Mouse (Mus musculus) embryonic fibroblast, embryonic 13.5 days (primary cell): Measurements from ENCODE around the gene Snapc3. TPM values are rescaled to one million over a fixed set of nuclear protein-coding genes. Genes with fewer than 3 reads are reported as not detected.

Source experiments
- H3K27ac ChIP-seq: 2 replicates; pipeline ENCODE4 v1.5.1; 2012; ENCODE audit warnings: low read length, control low read depth, inconsistent platforms; ENCODE audit not compliant: insufficient read depth
- H3K4me1 ChIP-seq: 2 replicates; pipeline ENCODE4 v1.6.1; 2011; ENCODE audit warnings: low read length; ENCODE audit not compliant: control insufficient read depth, insufficient read depth
- H3K4me3 ChIP-seq: 2 replicates; pipeline ENCODE4 v1.5.1; 2011; ENCODE audit warnings: mild to moderate bottlenecking, control low read depth, low read length; ENCODE audit not compliant: insufficient read depth
- CTCF ChIP-seq: IDR thresholded peaks from 2 replicates; pipeline ENCODE4 v1.5.1; 2011; ENCODE audit warnings: mild to moderate bottlenecking, control low read depth, low read length, moderate library complexity, borderline replicate concordance; ENCODE audit not compliant: insufficient read depth
- POLR2A ChIP-seq: IDR thresholded peaks from 2 replicates; pipeline ENCODE4 v1.6.1; 2011; ENCODE audit warnings: low read depth, mild to moderate bottlenecking, control low read depth, low read length, moderate library complexity
- polyA plus RNA-seq: library from polyadenylated mRNA; stranded (reverse); fragments of >200 nt; gene quantifications from 2 replicates; pipeline ENCODE4 v1.2.4, GENCODE M21; 2011; ENCODE audit warnings: low read depth; ENCODE audit not compliant: missing spikeins, insufficient read length

The Snapc3 gene
- polyA plus RNA-seq, 1 experiment, result 32.8 TPM

DNA sequence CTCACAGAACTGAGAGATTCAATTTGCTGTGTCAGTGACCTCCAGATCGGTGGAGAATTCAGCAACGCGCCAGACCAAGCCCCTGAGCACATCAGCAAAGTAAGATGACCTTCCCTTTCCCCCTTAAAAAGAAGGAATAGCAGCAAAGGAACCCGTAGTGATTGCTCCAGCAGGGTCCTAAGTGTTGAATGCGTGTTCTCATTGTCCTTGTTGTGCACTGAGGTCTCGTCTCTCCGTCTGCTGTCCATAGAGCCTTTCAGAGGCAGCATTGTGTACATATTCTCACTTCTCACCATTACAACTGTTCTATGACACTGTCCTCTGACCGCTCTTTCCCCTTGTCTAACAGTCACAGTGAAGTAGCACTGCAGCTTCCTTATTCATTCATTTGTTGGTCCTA, 18.9 kb downstream of the Snapc3 start:
- H3K4me3 ChIP-seq, result no peak overlapping the region
- H3K4me1 ChIP-seq, result peaks cover 9% of the 10 kb centered on the region; the same call in 1 of the 2 replicates
- no peak for TF ChIP-seq CTCF
- no peak for TF ChIP-seq POLR2A
- H3K27ac ChIP-seq, result no peak overlapping the region

DNA sequence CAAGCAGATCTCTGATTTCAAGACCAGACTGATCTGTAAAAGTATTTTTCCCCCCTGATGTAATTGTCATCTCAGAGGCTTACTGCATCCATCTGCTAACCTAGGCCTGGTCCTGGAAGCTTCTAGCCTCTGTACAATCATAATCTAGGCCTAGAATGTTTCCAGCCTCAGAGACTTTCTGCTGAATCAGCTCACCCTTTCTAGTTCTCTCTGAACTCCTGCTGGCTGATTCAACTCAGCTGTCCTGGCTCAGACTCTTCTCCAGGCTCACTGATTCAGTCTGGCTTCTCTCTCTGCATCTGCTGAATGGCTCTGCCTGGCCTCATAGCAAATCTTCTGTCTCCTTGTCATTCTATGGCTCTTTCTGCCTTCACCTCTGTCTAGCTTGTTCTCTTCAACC, 20.6 kb downstream of the Snapc3 start:
- H3K4me3 ChIP-seq, result no peak overlapping the region
- TF ChIP-seq CTCF (no peak), POLR2A (no peak)

DNA sequence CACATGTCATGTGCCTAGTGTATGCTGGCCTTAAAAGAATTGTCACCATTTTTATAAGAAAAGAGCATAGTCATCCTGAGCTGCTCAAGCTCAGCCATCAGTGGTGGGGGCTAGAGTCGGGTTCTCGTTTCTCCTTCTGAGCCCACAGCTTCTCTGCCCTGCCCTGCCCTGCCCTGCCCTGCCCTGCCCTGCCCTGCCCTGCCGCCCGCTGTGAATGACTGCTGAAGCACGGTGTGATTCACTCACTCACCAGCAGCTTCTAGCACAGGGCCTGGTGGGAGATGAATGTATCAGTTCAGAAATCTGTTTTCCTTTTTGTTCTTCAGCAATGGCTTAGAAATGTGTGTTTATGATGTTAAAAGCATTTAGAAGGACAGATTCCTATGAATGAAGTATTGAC, 21.5 kb downstream of the Snapc3 start:
- Histone ChIP-seq H3K27ac (no peak overlapping the region), H3K4me1 (peaks cover 4% of the 10 kb centered on the region; the same call in 1 of the 2 replicates), H3K4me3 (no peak overlapping the region)
- TF ChIP-seq CTCF (no peak), POLR2A (no peak)

More for the DNA sequence above, 20.6 kb downstream of the Snapc3 start:
- peak overlapping the region; percentile 24; the same call in 1 of the 2 replicates for H3K27ac ChIP-seq
- H3K4me1 ChIP-seq, result peaks cover 4% of the 10 kb centered on the region; the same call in 1 of the 2 replicates

DNA sequence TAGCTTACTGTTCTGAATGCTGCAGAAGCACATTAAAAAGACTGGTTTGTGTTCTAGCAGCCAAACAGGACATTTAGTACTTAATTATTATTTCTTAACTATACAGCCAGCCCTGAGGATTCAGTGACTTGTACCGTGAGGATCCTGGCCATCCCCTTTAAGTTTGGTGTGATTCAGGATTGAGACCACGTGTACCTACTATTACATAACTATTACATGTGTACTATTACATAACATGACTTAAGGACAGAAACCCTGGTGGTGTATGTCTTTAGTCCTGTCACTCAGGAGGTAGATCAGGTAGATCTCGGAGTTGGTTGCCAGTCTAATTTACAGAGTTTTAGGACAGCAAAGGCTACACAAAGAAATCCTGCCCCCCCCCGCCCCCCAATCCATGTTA, 23.5 kb downstream of the Snapc3 start:
- peaks cover 4% of the 10 kb centered on the region; the same call in 1 of the 2 replicates for H3K4me1 ChIP-seq
- H3K4me3 ChIP-seq, result no peak overlapping the region
- no peak overlapping the region for H3K27ac ChIP-seq
- TF ChIP-seq POLR2A (no peak), CTCF (no peak)

DNA sequence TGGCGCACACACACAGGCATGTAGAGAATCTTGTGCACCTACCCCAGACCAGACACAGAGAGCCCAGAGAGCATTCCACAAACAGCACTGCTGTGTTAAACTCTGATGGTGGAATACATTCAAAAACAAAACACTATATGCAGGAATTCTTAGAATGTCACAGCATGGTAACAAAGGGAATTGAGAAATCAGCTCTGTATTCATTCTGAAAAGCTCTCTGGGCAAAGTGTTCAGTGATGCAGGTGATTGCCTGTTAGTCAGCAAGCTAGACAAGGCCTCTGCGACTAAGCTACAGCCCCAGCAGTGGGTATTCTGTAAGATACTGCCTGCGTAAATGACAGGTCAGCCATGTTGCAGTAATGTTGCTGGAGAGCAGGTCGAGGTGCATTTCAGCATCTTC, 33.3 kb downstream of the Snapc3 start:
- no peak overlapping the region for H3K4me3 ChIP-seq
- no peak overlapping the region for H3K27ac ChIP-seq
- no peaks in the 10 kb centered on the region for H3K4me1 ChIP-seq
- TF ChIP-seq POLR2A, result no peak

DNA sequence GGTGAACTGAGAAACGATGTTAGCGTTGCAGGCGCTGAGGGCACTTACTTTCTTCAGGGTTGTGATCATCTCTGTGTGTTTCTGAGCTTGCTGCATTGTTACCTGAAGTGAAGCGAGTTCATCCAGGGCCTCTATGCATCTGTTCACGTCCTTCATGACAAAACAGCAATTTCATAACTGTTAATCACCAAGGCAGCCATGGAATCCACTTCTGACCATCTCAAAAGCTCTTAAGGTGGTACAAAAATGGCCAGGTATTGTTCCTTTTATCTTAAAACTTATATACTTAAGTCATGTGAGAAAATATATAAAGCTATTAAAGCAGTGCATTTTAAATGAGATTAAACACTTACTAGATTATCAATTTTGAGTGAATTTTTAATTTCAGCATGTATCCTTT, 42.6 kb downstream of the Snapc3 start:
- Histone ChIP-seq H3K27ac (no peak overlapping the region), H3K4me1 (no peaks in the 10 kb centered on the region), H3K4me3 (no peak overlapping the region)
- no peak for TF ChIP-seq POLR2A
- no peak for TF ChIP-seq CTCF

DNA sequence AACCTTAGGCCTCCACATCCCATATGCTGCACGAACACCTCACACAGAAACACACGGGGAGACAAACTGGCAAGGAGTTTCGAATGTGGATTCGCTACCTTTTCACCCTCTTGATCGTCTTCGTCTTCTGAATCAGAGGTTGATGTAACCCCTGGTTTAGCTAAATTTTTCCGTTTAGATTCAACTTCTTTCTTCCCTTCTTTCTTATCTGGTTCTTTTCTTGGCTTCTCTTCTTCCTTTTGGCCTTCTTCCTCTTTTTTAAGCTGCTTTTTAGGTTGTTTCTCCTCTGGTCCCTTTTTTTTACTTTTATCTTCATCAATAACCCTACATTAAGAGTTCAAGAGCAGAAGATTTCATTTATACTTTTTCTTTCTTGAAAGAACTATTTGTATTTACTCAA, 47.3 kb downstream of the Snapc3 start:
- Histone ChIP-seq H3K4me3 (no peak overlapping the region), H3K4me1 (no peaks in the 10 kb centered on the region), H3K27ac (no peak overlapping the region)
- TF ChIP-seq POLR2A (no peak), CTCF (no peak)

DNA sequence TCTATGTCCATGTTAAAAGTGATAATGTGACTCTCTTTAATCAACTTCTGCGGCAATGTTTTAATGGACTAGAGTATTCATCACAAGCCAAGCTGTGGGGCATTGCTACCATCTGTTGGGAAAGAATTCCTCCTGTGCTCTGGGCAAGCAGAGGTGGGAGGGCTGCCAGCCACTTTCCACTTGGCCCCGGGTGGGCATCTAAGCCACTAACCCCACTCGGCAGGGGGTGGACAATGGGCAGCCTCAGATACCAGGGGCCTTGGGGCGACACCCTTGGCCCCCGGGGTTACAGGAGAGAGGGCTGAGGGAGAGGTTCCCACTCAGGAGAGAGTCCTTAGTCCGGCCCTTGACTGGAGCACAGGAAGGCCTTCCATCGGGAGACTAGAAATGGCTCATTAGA, 50.1 kb downstream of the Snapc3 start:
- Histone ChIP-seq H3K4me3 (no peak overlapping the region), H3K4me1 (no peaks in the 10 kb centered on the region), H3K27ac (no peak overlapping the region)
- TF ChIP-seq POLR2A, result no peak
- TF ChIP-seq CTCF, result no peak

DNA sequence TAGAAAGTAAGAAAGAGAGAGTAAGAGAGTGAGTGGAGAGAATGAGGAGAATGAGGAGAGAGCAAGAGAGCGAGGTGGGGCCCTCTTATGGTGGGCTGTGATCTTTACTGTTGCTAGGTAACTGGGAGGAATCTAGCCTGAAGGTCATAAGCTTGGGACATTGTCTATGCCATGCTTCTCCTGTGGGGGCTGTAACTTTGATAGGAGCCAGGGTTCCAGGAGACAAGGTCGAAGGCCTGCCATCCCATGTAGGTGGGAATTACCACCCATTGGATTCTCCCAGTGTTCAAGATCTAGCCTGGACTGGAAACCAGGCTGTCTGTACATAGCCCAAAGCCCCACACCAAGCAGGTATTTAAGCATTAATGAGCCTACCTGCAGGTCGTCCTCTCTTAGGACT, 50.7 kb downstream of the Snapc3 start:
- TF ChIP-seq POLR2A, result no peak
- TF ChIP-seq CTCF, result no peak
- no peak overlapping the region for H3K4me3 ChIP-seq
- no peaks in the 10 kb centered on the region for H3K4me1 ChIP-seq
- H3K27ac ChIP-seq, result no peak overlapping the region

DNA sequence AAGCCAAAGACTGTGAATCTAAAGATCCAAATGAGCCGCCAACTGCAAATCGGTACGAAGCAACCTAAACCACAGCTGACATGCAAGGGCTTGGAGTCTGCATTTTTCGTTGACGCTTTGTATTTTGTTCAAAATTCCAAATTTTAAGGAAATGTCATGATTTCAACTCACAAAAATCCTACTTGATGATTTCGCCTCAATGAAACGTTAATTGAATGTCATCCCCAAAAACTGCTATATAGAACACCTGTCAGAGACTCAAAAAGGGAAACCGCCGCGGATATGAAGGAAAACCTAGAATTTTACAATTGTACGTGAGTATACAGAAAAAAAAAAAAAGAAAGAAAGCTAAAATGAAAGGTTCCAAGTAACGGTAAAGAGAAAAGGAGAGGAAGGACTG, 67.7 kb downstream of the Snapc3 start:
- Histone ChIP-seq H3K4me1 (peaks cover 2% of the 10 kb centered on the region; the same call in 1 of the 2 replicates), H3K27ac (0 out of 2 replicates have a peak overlapping the region, but pooled peaks have one; percentile 11), H3K4me3 (peak overlapping the region; percentile 62)
- no peak for TF ChIP-seq POLR2A
- TF ChIP-seq CTCF, result no peak

DNA sequence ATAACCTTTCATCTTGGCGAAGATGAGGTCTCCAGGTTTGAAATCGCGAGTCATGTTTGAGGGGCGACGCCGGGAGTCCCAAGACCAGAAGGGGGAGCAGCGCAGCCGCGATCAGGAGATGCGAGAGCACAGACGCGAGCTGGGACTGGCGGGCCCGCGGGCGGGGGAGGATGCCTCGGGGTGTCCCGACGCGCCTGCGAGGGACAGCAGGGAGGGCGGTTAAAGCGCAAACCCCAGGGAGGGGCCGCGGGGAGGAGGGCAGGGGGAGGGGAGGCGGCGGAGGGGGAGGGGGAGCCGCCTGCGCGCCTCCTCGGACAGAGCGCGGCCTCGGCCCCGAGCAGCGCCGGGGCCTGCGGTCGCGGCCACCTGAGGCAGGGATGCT, 68.2 kb downstream of the Snapc3 start:
- TF ChIP-seq POLR2A, result no peak; the same call in 1 of the 2 replicates
- TF ChIP-seq CTCF, result peak; percentile 58; the same call in 1 of the 2 replicates
- H3K27ac ChIP-seq, result 0 out of 2 replicates have a peak overlapping the region, but pooled peaks have one; percentile 85
- peaks cover 2% of the 10 kb centered on the region; the same call in 1 of the 2 replicates for H3K4me1 ChIP-seq
- peak overlapping the region; percentile 62 for H3K4me3 ChIP-seq
